Mouse (Mus musculus): ENCODE results near the gene Olfr1225. TPM values are rescaled to one million over a fixed set of nuclear protein-coding genes. Genes with fewer than 3 reads are reported as not detected.
"Not testable (repeated sequence)": the region's sequence is repeated elsewhere in the genome, so short reads cannot be mapped to it uniquely, and the experiment has no call there.

Gene Olfr1225
- polyA plus RNA-seq (2015; fragmentation: Nextera tagmentation; extraction: Ambion mirVana), result not detected in 2 replicates

GRCm38 (mm10) chr2:89174569-89174968 lies at the start of gene Olfr1225:
Gene Olfr1225, minus strand, starts transcription at chr2:89174669.
- H3K9ac ChIP-seq, result no peak within 1 kb of the TSS
- WGBS, result 88% methylated on average over 1 of the region's 1 CpGs
- no peak within 1 kb of the TSS for H3K4me3 ChIP-seq (replicated peaks)
- no peaks in the 10 kb centered on the region for H3K36me3 ChIP-seq
- H3K27ac ChIP-seq (replicated peaks), result no peak within 1 kb of the TSS
- no peaks in the 10 kb centered on the region for H3K4me1 ChIP-seq
- no peak within 1 kb of the TSS for H3K4me2 ChIP-seq (replicated peaks)
- no peaks in the 10 kb centered on the region for H3K27me3 ChIP-seq
- ATAC-seq (ENCODE audit: insufficient number of reproducible peaks, low FRiP score, low TSS enrichment, low read depth), result no peak
- no peaks in the 10 kb centered on the region for H3K9me3 ChIP-seq (replicated peaks)

GRCm38 (mm10) chr2:89199948-89200347 lies 25.5 kb upstream of the Olfr1225 start, which contains the start of gene Olfr1226:
Gene Olfr1226, minus strand, starts transcription at chr2:89200048.
- WGBS, result 60% methylated on average over 2 of the region's 2 CpGs
- no peak within 1 kb of the TSS for H3K4me2 ChIP-seq (replicated peaks)
- no peak for ATAC-seq (ENCODE audit: insufficient number of reproducible peaks, low FRiP score, low TSS enrichment, low read depth)
- no peaks in the 10 kb centered on the region for H3K4me1 ChIP-seq
- H3K27me3 ChIP-seq, result no peaks in the 10 kb centered on the region
- H3K9ac ChIP-seq, result no peak within 1 kb of the TSS
- no peak within 1 kb of the TSS for H3K27ac ChIP-seq (replicated peaks)
- H3K4me3 ChIP-seq (replicated peaks), result no peak within 1 kb of the TSS
- H3K9me3 ChIP-seq (replicated peaks), result no peaks in the 10 kb centered on the region
- no peaks in the 10 kb centered on the region for H3K36me3 ChIP-seq

GRCm38 (mm10) chr2:89196325-89196982 lies 22.0 kb upstream of the Olfr1225 start:
- WGBS, result 71% methylated on average over 3 of the region's 3 CpGs

GRCm38 (mm10) chr2:89164711-89165110 lies 9.8 kb downstream of the Olfr1225 start:
- ATAC-seq (ENCODE audit: insufficient number of reproducible peaks, low FRiP score, low TSS enrichment, low read depth); H3K9me3 ChIP-seq (replicated peaks); H3K4me3 ChIP-seq (replicated peaks); H3K9ac ChIP-seq; H3K27me3 ChIP-seq; H3K4me1 ChIP-seq; H3K36me3 ChIP-seq; H3K27ac ChIP-seq (replicated peaks); H3K4me2 ChIP-seq (replicated peaks): not testable (repeated sequence)
- WGBS, result 86% methylated on average over 4 of the region's 4 CpGs

More at GRCm38 (mm10) chr2:89196325-89196982, 22.0 kb upstream of the Olfr1225 start:
- H3K27ac ChIP-seq (replicated peaks), result no peak overlapping the region
- H3K27me3 ChIP-seq, result no peaks in the 10 kb centered on the region
- H3K4me3 ChIP-seq (replicated peaks), result no peak overlapping the region
- no peak for ATAC-seq (ENCODE audit: insufficient number of reproducible peaks, low FRiP score, low TSS enrichment, low read depth)
- H3K9me3 ChIP-seq (replicated peaks), result no peaks in the 10 kb centered on the region
- no peak overlapping the region for H3K9ac ChIP-seq
- H3K4me1 ChIP-seq, result no peaks in the 10 kb centered on the region
- no peak overlapping the region for H3K4me2 ChIP-seq (replicated peaks)
- no peaks in the 10 kb centered on the region for H3K36me3 ChIP-seq

GRCm38 (mm10) chr2:89163991-89164390 lies 10.5 kb downstream of the Olfr1225 start, which contains the start of gene Olfr1224-ps1:
Gene Olfr1224-ps1, minus strand, starts transcription at chr2:89164091.
- H3K36me3 ChIP-seq; H3K4me2 ChIP-seq (replicated peaks); H3K4me1 ChIP-seq; H3K27ac ChIP-seq (replicated peaks); H3K27me3 ChIP-seq; H3K9me3 ChIP-seq (replicated peaks); ATAC-seq (ENCODE audit: insufficient number of reproducible peaks, low FRiP score, low TSS enrichment, low read depth); H3K9ac ChIP-seq; H3K4me3 ChIP-seq (replicated peaks): not testable (repeated sequence)
- 90% methylated on average over 8 of the region's 8 CpGs for WGBS

GRCm38 (mm10) chr2:89151460-89151859 lies 23.0 kb downstream of the Olfr1225 start, which contains the start of gene Olfr1223:
Gene Olfr1223, minus strand, starts transcription at chr2:89151560.
- Histone ChIP-seq H3K4me2 (replicated peaks) (no peak within 1 kb of the TSS), H3K27ac (replicated peaks) (no peak within 1 kb of the TSS), H3K4me1 (no peaks in the 10 kb centered on the region), H3K9me3 (replicated peaks) (no peaks in the 10 kb centered on the region), H3K36me3 (no peaks in the 10 kb centered on the region), H3K27me3 (no peaks in the 10 kb centered on the region), H3K4me3 (replicated peaks) (no peak within 1 kb of the TSS), H3K9ac (no peak within 1 kb of the TSS)
- WGBS, result 71% methylated on average over 1 of the region's 1 CpGs
- ATAC-seq (ENCODE audit: insufficient number of reproducible peaks, low FRiP score, low TSS enrichment, low read depth), result no peak

- 59% methylated on average over 3 of the region's 3 CpGs for WGBS
- Histone ChIP-seq H3K27me3 (no peaks in the 10 kb centered on the region), H3K36me3 (no peaks in the 10 kb centered on the region), H3K9me3 (replicated peaks) (no peaks in the 10 kb centered on the region), H3K4me3 (replicated peaks) (no peak within 1 kb of the TSS), H3K4me2 (replicated peaks) (no peak within 1 kb of the TSS), H3K27ac (replicated peaks) (no peak within 1 kb of the TSS), H3K9ac (no peak within 1 kb of the TSS), H3K4me1 (no peaks in the 10 kb centered on the region)
- no peak for ATAC-seq (ENCODE audit: insufficient number of reproducible peaks, low FRiP score, low TSS enrichment, low read depth)
These were observed 41.5 kb downstream of the Olfr1225 start, which contains the start of gene Olfr1222 for GRCm38 (mm10) chr2:89132954-89133353. Gene Olfr1222, minus strand, starts transcription at chr2:89133054.

Other genes starting within 250 kb of the Olfr1225 start
- not detected in 2 replicates for gene Olfr1211, start 236.6 kb downstream of the Olfr1225 start, polyA plus RNA-seq (2015; fragmentation: Nextera tagmentation; extraction: Ambion mirVana)
- gene Olfr1212, start 220.7 kb downstream of the Olfr1225 start, polyA plus RNA-seq (2015; fragmentation: Nextera tagmentation; extraction: Ambion mirVana), result not detected in 2 replicates
- gene Gm13762, start 194.4 kb downstream of the Olfr1225 start, polyA plus RNA-seq (2015; fragmentation: Nextera tagmentation; extraction: Ambion mirVana), result 0.09 TPM in 1 of 2 replicates, not detected in the other
- not detected in 2 replicates for gene Olfr1214, start 182.0 kb downstream of the Olfr1225 start, polyA plus RNA-seq (2015; fragmentation: Nextera tagmentation; extraction: Ambion mirVana)
- gene Olfr1215, start 167.7 kb downstream of the Olfr1225 start, polyA plus RNA-seq (2015; fragmentation: Nextera tagmentation; extraction: Ambion mirVana), result not detected in 2 replicates
- not detected in 2 replicates for gene Olfr1216, start 156.3 kb downstream of the Olfr1225 start, polyA plus RNA-seq (2015; fragmentation: Nextera tagmentation; extraction: Ambion mirVana)
- gene Olfr1217, start 142.6 kb downstream of the Olfr1225 start, polyA plus RNA-seq (2015; fragmentation: Nextera tagmentation; extraction: Ambion mirVana), result 0.04 TPM in 1 of 2 replicates, not detected in the other
- gene Olfr1218, start 113.5 kb downstream of the Olfr1225 start, polyA plus RNA-seq (2015; fragmentation: Nextera tagmentation; extraction: Ambion mirVana), result not detected in 2 replicates
- gene Olfr1219, start 91.2 kb downstream of the Olfr1225 start, polyA plus RNA-seq (2015; fragmentation: Nextera tagmentation; extraction: Ambion mirVana), result not detected in 2 replicates
- gene Olfr1220, start 67.8 kb downstream of the Olfr1225 start, polyA plus RNA-seq (2015; fragmentation: Nextera tagmentation; extraction: Ambion mirVana), result not detected in 2 replicates
- gene Olfr1221, start 57.4 kb downstream of the Olfr1225 start, polyA plus RNA-seq (2015; fragmentation: Nextera tagmentation; extraction: Ambion mirVana), result 0.24 TPM in 1 of 2 replicates, not detected in the other
- 0.05 TPM in 1 of 2 replicates, not detected in the other for gene Olfr1222, start 41.6 kb downstream of the Olfr1225 start, polyA plus RNA-seq (2015; fragmentation: Nextera tagmentation; extraction: Ambion mirVana)
- gene Olfr1223, start 23.1 kb downstream of the Olfr1225 start, polyA plus RNA-seq (2015; fragmentation: Nextera tagmentation; extraction: Ambion mirVana), result not detected in 2 replicates
- gene Olfr1224-ps1, start 10.6 kb downstream of the Olfr1225 start, polyA plus RNA-seq (2015; fragmentation: Nextera tagmentation; extraction: Ambion mirVana), result not detected in 2 replicates
- gene Olfr1226, start 25.4 kb upstream of the Olfr1225 start, polyA plus RNA-seq (2015; fragmentation: Nextera tagmentation; extraction: Ambion mirVana), result not detected in 2 replicates
- gene Olfr1228, start 79.4 kb upstream of the Olfr1225 start, polyA plus RNA-seq (2015; fragmentation: Nextera tagmentation; extraction: Ambion mirVana), result not detected in 2 replicates
- not detected in 2 replicates for gene Olfr1229, start 113.3 kb upstream of the Olfr1225 start, polyA plus RNA-seq (2015; fragmentation: Nextera tagmentation; extraction: Ambion mirVana)
- not detected in 2 replicates for gene Olfr1230, start 122.6 kb upstream of the Olfr1225 start, polyA plus RNA-seq (2015; fragmentation: Nextera tagmentation; extraction: Ambion mirVana)
- gene Olfr1231, start 132.4 kb upstream of the Olfr1225 start, polyA plus RNA-seq (2015; fragmentation: Nextera tagmentation; extraction: Ambion mirVana), result 0.11 TPM in 1 of 2 replicates, not detected in the other
- not detected in 2 replicates for gene Olfr1232, start 155.0 kb upstream of the Olfr1225 start, polyA plus RNA-seq (2015; fragmentation: Nextera tagmentation; extraction: Ambion mirVana)
- gene Olfr1233, start 167.7 kb upstream of the Olfr1225 start, polyA plus RNA-seq (2015; fragmentation: Nextera tagmentation; extraction: Ambion mirVana), result not detected in 2 replicates
- 0.08 TPM in 1 of 2 replicates, not detected in the other for gene Olfr1234, start 190.2 kb upstream of the Olfr1225 start, polyA plus RNA-seq (2015; fragmentation: Nextera tagmentation; extraction: Ambion mirVana)
- not detected in 2 replicates for gene Olfr1238, start 235.0 kb upstream of the Olfr1225 start, polyA plus RNA-seq (2015; fragmentation: Nextera tagmentation; extraction: Ambion mirVana)
- 0.12 TPM in 1 of 2 replicates, not detected in the other for gene Olfr1239, start 245.7 kb upstream of the Olfr1225 start, polyA plus RNA-seq (2015; fragmentation: Nextera tagmentation; extraction: Ambion mirVana)

All from embryonic facial prominence, embryonic 15.5 days (tissue).